Mouse (Mus musculus): ENCODE measurements around the gene Mmp19.
A peak's percentile ranks its signal among the peaks of the same experiment; 100 is the strongest.

Gene Mmp19

GRCm38 (mm10) chr10:128790398-128791124 lies at the start of gene Mmp19:
Gene Mmp19, plus strand, starts transcription at chr10:128790910.
- no peak for DNase-seq

- no peak for DNase-seq
These were observed 48.1 kb upstream of the Mmp19 start for GRCm38 (mm10) chr10:128742616-128743015.

GRCm38 (mm10) chr10:128743235-128743634 lies 47.5 kb upstream of the Mmp19 start:
- DNase-seq, result no peak

GRCm38 (mm10) chr10:128743791-128744191 lies 46.9 kb upstream of the Mmp19 start:
- peak; percentile 77 for DNase-seq

- peak; percentile 39 for DNase-seq
These were observed 46.5 kb upstream of the Mmp19 start for GRCm38 (mm10) chr10:128744211-128744610.

- DNase-seq, result peak; percentile 42
These were observed 45.8 kb upstream of the Mmp19 start, which contains the start of gene Dgka for GRCm38 (mm10) chr10:128744680-128745601. Gene Dgka, minus strand, starts transcription at chr10:128744855.

DNA sequence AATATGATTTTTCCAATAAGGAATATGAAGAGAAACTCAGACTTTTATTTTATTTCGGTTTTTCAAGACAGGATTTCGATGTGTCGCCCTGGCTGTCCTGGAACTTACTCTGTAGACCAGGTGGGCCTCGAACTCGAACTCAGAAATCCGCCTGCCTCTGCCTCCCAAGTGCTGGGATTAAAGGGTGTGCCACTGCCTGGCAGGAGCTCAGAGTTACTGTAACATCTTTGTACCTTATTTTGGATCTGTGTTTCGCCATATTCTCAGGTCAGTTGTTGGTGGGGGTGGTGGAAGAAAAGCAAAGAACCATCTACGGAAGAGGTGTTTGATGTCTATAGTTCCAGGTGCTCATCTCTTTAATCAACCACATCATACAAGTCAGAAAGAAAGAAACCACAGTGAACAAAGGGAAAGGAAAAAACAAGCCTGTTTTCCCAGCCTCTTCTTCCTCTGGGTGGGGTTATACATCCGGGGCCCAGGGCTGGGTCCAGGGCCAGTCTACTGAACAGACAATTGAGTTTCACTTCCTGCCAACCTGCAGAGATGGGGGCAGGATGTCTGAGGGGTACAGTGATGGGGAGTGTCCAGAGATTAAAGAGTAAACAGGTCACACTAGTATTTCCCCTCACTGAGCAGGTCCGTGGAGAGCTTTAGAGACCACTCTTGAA lies 44.6 kb upstream of the Mmp19 start:
- DNase-seq, result no peak

DNA sequence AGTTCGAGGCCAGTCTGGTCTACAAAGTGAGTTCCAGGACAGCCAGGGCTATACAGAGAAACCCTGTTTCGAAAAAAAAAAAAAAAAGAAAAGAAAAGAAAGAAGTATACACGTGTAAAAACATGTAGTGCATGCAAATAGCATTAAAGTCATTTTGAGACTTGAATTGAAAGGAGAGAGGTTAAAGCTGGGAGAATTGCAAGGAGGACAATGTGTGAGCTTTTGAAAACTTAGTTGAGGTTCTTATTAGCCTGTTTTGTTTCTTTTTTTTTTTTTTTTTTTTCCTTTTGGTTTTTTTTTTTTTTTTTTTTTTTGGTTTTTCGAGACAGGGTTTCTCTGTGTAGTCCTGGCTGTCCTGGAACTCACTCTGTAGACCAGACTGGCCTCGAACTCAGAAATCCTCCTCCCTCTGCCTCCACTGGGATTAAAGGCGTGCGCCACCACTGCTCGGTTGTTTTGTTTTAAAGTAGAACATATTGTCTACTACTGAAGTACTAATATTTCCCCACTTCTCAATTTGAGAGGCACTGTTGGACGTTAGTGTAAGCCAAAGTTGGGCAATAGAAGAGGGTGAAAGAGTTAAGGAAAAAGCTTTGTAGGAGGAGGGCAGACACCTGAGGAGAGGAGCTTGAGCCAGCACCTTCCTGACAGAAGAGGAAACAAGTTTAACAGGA lies 43.6 kb upstream of the Mmp19 start:
- DNase-seq, result no peak

DNA sequence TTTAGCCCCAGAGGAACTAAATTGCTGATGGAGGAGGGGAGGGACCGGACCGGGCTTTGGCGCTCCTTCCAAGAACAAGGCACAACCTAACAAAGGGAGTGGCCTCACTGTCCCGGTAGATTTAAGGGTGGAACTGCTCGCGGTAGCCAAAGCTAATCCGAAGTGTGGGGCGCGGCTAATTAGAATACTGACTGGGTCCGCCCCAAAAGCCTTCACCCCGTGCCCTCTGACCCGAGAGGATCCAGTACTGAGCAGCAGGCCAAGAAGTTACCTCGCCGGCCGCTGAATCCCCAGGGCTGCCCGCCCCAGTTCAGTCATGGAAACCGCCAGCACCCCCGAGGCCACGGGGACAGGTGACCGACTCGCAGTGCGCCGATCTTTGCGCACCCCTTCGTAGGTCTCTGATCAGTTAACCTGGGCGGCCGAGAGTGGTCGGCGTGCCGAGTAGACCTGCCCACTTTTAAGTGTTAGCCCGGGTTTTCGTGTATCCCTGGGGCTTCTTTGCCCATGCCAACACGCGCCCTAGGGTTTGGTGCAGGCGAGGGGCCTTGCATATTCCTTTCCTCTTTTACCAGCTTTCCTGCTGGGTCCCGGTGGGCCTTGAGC lies 43.0 kb upstream of the Mmp19 start, which contains the start of gene Pym1:
Gene Pym1 (plus strand): TSS at position 244 of the 606 bp plus-strand sequence.
- DNase-seq, result peak; percentile 84

DNA sequence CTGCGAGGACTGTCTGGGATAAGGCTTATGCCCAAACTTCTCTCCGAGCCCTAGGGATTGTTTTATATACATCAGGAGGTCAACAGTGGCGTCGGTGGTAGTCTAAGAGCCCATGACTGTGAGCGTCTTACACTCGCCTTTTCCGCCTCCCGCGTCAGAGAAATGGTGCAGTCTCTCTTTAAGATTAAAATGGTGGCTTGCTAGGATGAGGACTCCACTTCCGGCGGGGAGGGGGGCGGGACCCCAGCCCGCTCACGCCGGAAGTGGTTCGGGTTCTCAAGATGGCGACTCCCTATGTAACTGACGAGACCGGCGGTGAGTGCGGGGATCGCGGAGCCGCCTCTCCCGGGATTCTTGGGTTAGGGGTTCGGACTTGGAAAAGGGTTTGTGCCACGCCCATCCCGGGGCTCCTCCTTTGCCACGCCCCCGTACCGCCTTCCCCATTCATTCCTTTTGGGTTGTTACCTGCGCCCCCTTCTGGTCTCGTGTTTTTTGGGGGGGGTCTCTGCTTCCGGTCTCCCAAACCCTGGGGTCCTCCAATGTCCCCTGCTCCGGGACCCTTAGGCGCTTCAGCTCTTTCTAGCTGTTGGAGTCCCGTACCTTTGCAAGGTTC lies 42.4 kb upstream of the Mmp19 start:
- peak; percentile 90 for DNase-seq

- DNase-seq, result no peak
These were observed 17.8 kb upstream of the Mmp19 start for GRCm38 (mm10) chr10:128772895-128773294.

DNA sequence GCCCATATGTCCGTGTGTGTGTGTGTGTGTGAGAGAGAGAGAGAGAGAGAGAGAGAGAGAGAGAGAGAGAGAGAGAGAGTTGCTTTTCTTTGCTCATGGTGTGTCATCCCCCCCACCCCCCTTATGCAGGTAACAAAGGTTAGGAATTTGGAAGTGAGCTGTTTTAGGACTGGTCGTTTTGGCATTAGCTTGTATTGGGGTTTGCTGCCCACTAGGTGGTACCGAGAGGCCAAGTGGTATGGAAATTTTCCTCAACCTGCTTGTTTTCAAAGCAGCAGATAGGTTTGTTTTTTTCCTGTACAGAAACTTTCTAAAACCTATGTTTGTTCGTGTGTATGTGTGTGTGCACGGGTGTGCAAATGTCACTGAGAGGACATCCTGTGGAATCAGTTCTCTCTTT lies 17.0 kb upstream of the Mmp19 start:
- DNase-seq, result no peak

GRCm38 (mm10) chr10:128778441-128778840 lies 12.3 kb upstream of the Mmp19 start:
- DNase-seq, result no peak

GRCm38 (mm10) chr10:128779011-128779795 lies 11.5 kb upstream of the Mmp19 start:
- peak; percentile 88 for DNase-seq

DNA sequence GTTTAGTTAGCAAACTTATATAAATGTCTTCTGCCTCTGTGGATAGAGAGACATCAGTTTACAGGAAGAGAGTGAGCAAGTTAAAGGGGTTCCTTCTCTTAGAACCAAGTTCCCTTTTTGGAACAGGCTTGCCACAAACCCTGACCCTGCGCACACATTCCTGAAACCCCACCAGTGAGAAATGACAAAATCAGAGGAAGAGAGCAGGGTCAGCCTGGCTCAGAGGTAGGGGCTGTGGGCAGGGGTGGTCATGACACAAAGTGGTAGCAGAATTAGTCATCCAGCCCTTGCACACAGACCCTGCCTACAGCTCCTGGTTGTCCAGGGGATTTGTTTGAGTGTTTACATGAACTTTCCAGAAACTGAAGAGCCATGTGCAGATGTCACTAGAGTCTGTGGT lies 10.5 kb upstream of the Mmp19 start:
- no peak for DNase-seq

GRCm38 (mm10) chr10:128792041-128792440 lies 1.3 kb downstream of the Mmp19 start:
- no peak for DNase-seq

- DNase-seq, result no peak
These were observed 2.5 kb downstream of the Mmp19 start for GRCm38 (mm10) chr10:128793258-128793657.

DNA sequence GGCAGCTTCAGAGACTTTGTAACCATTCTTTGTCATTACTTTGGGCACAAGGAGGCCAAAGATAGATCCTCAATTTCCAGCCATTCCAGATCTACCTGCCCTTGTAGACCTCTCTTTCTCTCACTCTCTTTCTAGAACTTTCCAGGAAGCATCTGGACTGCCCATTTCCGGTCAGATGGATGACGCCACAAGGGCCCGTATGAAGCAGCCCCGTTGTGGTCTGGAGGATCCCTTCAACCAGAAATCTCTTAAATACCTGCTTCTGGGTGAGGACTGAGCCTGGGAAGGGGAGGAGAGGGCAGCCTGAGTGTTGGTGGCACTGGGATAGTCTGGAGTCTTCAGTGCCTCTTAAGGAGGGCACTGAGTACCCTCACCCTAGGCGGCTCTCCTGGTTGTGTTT lies 3.7 kb downstream of the Mmp19 start:
- DNase-seq, result no peak

GRCm38 (mm10) chr10:128795581-128795980 lies 4.9 kb downstream of the Mmp19 start:
- no peak for DNase-seq

DNA sequence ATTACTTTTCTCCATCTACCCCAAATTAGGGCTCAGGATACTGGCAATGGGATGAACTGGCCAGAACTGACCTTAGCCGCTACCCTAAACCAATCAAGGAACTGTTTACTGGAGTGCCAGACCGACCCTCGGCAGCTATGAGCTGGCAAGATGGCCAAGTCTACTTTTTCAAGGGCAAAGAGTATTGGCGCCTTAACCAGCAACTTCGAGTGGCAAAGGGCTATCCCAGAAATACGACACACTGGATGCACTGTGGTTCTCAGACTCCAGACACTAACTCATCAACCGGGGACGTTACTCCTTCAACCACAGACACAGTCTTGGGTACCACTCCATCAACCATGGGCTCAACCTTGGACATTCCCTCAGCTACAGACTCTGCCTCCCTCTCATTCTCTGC lies 8.0 kb downstream of the Mmp19 start:
- no peak for DNase-seq

DNA sequence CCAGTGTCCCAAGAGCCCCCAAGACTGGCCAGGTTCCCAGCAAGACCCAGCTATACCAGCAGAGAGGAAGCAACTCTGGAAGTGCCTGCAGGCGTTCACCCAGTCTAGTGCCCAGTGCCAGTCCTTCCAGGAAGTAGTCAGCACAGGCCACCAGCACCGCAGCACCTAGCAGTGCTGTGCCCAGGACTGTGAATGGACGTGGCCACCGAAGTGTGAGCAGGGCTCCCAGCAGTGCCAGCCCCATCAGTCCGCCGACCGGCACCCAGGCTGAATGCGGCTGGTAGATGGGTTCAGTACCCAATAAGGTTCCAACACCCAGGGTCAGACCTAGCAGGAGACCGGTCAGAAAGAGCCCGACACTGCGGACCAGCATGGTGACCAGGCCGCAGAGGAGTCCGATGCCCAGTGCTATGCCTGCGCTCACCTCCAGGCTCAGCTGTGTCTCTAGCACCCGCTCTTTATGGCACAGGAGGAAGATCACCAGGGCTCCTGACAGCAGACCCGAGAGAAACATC lies 11.3 kb downstream of the Mmp19 start:
- no peak for DNase-seq

Measured in kidney, postnatal 10 days (tissue).